Mouse (Mus musculus) heart, postnatal 0 days (tissue): ENCODE measurements around the gene Pex16.

Source experiments
- CTCF ChIP-seq: IDR thresholded peaks from 2 replicates; pipeline ENCODE4 v1.5.1; 2016; ENCODE audit warnings: antibody characterized with exemption, control low read depth, low read depth
- EP300 ChIP-seq: IDR thresholded peaks from 2 replicates; pipeline ENCODE4 v1.6.1; 2016; ENCODE audit warnings: antibody characterized with exemption, low read depth

DNA sequence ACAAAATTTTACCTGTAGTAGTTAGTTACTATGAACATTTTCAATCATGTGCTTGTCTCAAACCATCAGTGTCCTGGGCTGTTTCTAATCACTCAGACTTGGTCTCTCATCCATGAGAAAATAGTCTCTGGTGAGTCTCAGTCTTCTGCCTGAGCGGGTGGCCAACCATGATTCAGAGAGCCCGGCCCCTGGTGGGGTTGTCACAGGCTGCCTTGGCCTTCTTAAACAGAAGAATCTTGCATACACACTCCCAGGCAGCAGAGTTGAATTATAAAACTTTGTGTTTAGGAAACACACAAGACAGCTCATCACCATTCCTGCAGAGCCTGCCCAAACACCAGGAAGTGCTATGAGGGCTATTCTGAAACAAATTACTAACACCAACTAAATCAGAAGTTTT, 42.6 kb upstream of the Pex16 start:
- no peak for TF ChIP-seq CTCF
- TF ChIP-seq EP300 = no peak
